Mouse (Mus musculus): Measurements from ENCODE around the gene Serpina9.

DNA sequence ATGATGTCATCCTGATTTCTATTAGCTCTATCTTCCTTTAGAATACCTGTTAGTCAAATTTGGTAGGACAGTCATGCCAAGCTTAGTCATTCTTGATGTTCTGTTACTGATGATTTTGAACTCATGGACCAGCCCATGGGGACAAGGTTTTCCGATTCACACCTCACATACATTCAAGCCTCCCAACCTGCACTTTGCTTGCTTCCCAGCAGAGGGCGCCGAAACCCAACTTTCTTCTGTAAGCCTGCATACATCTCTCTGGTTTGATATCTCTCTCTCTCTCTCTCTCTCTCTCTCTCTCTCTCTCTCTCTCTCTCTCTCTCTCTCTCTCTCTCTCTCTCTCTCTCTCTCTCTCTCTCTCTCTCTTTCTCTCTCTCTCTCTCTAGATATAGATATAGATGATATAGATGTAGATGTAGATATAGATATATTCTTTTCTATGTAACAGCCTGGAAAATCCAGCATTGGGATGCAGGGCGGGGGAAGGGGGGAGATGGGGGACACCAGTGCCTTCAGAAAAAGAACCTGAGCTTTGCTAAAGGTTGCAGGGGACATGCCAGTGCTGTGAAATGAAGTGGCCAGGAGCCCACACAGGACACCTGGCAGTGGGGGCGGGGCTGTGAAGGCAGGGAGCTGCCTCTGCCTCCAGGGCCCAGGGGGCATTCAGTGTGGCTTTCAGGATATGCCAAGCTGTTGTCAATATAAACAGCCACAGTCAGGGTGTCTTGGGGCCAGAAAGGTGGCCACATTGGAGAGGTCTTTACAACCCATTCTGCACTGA is 18.1 kb downstream of the Serpina9 start:
- peak; percentile 76 for TF ChIP-seq CTCF (IDR thresholded peaks at IDR 0.05)
- TF ChIP-seq POLR2A (IDR thresholded peaks at IDR 0.05; ENCODE audit: insufficient read depth, low read depth, low read length): no peak
- 0 out of 2 replicates have a peak, but pooled peaks have one; percentile 46 for TF ChIP-seq EP300 (IDR thresholded peaks at IDR 0.05; ENCODE audit: insufficient read depth, low read depth, low read length)
